Mouse (Mus musculus) brain, embryonic 18.5 days (tissue): ENCODE data around the gene Inpp5b.
"Not testable (repeated sequence)": the region's sequence is repeated elsewhere in the genome, so short reads cannot be mapped to it uniquely, and the experiment has no call there.

Experiments used
- DNase-seq: peaks from one replicate; pipeline ENCODE4 v3.0.0-alpha.2; 2012; ENCODE audit warnings: low read depth, low spot score

Inpp5b gene

DNA sequence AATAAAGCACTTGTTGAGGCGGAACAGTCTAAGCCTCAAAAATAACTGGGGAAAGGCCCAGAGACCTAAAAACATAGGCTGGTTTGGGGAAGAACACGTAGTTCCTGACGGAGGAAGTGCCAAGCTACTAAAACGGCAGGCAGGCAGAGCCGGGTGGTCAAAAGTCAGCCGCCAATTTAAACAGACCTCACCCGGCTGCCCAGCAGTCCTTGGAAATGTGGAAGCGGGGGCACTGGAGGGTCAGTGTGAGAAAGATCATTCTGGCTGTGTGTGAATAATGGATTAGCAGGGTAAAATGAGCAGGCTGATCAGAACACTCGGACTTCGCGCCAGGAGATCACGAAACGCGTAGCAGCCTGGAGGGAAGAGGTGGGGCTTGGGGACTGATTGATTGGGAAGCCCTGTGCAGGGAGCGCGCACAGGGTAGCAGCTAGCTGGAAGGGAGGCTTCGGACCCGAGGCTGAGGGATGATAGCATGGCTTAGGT, 31.6 kb upstream of the Inpp5b start:
- DNase-seq: no peak

- no peak for DNase-seq
Observed at GRCm38 (mm10) chr4:124710776-124711291, 30.8 kb upstream of the Inpp5b start.

GRCm38 (mm10) chr4:124712618-124713017, 29.0 kb upstream of the Inpp5b start:
- no peak for DNase-seq

GRCm38 (mm10) chr4:124713850-124714249, 27.8 kb upstream of the Inpp5b start:
- DNase-seq: not testable (repeated sequence)

GRCm38 (mm10) chr4:124714545-124715481, 26.8 kb upstream of the Inpp5b start, which contains the start of gene Sf3a3:
Gene Sf3a3 (plus strand): TSS chr4:124714776.
- peak; percentile 91 for DNase-seq

GRCm38 (mm10) chr4:124719101-124719500, 22.5 kb upstream of the Inpp5b start:
- DNase-seq: no peak

DNA sequence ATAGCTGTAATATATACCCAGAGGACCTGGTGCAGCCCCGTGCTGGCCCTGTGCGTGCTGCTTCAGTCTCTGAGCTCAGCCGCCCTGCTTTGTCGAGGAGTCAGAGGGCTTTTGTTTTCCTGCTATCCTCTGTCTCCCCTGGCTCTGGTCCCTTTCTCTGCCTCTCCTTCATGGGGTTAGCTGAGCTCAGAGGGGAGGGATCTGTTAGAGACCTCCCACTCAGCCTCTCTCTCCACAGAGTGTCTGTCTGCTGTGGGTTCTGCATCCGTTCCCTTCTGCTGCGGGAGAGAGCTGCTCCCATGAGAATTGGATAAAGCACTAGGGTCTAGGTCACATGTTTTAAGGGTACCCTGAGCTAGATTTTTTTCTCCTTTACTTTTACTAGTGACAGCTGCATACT, 15.5 kb upstream of the Inpp5b start:
- DNase-seq: no peak

- DNase-seq: no peak
Observed at GRCm38 (mm10) chr4:124736952-124737351, 4.7 kb upstream of the Inpp5b start.

DNA sequence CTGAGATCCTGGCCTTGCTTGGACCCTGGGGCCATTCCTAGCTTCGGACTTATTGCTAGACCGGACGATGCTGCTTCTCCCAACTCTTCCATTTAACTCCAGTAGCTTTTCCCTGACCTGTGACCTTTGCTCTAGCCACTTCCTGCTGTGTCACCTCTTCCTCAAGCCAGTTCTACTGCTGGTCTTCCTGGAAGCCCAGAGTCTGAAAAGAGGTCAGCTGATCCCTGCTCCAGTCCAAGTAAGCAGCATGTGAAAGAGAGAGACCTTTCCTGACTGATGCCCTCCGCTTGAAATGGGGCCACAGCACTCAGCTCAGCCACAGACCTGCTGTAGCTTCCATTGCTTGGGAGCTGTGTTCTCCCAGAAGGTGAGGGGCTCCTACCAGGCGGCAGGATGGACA, 4.2 kb upstream of the Inpp5b start:
- no peak for DNase-seq

DNA sequence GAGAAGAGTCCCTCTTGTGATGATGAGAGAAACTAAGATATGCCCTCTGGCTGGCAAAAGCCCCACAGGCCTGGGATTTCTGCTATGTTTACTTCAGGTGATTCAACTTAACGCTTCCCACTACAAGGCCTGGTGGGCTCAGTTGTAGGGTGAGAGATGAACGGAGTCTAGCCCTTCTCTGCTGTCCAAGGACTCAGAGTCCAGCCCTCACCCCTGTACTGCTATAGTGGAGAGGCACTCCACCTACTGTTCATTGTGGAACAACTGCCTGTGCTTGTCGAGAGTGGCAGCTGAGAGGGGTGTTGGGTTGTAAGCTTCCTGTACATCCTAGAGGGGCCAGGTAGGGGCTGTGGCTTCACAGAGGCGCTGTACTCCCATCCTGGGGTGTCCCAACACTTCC, 3.6 kb upstream of the Inpp5b start:
- DNase-seq: no peak

GRCm38 (mm10) chr4:124738783-124739182, 2.9 kb upstream of the Inpp5b start:
- no peak for DNase-seq

DNA sequence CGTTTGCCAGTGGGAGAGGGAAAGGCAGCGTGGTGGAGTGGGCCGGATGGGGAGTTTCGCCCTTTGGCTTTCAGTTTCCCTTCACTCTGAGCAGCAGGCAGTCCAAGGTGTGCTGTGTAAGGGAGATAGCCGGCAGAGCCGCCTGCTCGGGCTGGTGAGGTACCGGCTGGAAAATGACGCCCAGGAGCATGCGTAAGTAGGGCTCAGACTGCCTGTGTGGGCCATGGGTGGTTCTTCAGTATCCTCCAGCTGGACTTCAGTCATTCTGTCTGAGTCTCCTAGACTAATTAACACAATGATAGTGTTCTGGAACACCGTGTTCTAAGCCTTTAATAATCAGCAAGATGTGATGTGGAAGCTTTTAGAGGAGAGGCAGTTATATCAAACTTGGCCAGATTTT, 1.2 kb downstream of the Inpp5b start:
- DNase-seq: no peak

DNA sequence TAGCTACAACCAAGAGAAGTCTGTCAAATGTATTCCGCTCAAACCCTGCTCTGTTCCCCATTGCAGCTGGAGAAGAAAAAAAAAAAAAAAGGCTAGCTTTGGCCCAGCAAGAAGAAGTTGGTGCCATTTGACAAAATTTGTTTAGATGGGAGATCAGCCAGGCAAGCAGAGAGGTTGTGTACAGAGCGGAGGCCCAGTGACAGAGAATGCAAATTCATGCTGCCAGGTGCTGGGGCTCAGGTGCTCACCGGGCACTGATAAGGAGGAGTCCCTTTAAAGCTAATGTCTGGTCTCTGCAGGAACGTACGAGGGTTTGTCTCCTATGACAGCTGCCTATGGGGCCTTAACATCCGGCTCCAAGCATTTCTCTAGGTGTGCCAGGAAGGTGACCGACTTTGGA, 4.9 kb downstream of the Inpp5b start:
- no peak for DNase-seq

DNA sequence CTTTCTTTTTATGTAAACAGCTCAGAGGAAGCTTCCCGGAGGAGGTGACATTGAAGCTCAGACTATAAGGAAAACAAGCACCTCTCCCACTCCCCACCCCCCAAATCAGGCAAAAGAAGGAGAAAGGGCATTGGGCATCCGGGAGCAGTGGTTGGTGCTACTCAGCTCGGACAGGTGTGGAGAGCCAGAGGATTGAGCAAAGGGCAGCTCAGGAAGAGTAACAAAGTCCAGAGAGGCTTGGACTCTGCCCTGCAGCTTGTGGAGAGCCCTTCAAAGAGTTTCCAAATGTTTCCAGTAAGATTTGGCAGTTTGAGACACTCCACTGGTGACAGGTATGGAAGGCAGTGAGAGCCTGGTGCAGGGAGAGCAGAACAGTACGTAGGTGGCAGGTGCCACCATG, 6.2 kb downstream of the Inpp5b start:
- no peak for DNase-seq

- DNase-seq: peak; percentile 95
Observed at GRCm38 (mm10) chr4:124751300-124752250, 9.9 kb downstream of the Inpp5b start.

DNA sequence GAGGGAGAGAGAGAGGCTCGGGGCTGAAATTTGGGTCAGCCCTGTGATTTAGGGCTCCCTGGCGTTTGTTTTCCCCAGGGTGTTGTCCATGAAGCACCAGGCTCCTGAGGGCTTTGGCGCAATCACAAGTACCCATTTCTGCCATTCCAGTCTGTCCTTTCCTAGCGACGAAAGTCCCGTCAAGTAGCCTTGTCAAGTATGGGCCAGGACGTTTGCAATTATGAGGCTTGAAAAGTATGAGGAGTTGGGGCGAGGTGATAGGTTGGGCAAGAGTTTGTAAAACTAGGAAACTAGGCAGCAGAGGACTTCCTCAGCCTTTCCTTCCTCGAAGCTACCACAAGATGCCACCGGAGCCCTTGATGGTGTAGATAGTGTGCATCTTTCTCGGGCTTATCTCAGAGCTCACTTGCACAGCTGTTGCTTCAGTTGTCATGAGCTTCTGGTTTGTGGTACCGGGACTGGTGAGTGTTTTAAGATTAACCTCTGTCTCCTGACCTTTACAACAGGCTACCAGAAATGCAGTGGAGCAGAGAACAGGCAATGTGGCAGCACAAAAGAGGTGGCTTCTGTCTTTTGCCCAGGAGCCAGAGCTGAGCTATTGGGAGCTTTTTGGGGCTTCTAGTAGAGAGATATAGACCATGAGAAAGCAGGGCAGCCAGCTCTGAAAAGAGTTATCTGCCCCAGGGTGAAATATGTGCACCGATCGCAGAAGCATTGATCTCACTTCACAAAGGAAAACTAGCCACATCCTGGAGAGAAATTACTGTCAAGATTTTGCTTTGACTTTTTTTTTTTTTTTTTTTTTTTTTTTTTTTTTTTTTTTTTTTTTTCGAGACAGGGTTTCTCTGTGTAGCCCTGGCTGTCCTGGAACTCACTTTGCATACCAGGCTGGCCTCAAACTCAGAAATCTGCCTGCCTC, 10.9 kb downstream of the Inpp5b start:
- no peak for DNase-seq

- no peak for DNase-seq
Observed at GRCm38 (mm10) chr4:124755526-124755925, 13.9 kb downstream of the Inpp5b start.

DNA sequence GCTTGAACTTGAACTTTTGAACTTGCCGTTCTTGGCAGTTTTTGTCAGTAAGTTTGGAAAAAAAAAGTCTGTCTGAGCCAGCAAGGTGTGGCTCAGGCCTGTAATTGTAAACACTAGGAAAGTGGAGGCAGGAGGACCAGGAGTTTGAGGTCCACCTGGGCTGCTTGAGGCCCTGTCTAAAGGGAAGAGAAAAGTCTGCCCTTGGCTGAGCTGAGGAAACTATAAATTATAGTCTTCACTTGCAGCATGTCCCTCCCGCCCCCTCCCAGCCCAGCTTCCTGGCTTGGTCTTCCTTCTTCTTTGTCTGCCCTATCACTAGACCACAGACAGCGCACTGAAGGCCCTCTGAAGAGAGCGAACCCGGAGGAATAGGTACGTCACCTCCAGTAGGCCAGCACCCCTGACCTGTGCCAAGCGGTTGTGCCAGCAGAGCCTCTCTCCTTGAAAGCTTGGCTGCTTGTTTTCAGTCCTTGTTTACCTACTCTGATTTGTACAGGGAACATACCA, 17.7 kb downstream of the Inpp5b start:
- no peak for DNase-seq

DNA sequence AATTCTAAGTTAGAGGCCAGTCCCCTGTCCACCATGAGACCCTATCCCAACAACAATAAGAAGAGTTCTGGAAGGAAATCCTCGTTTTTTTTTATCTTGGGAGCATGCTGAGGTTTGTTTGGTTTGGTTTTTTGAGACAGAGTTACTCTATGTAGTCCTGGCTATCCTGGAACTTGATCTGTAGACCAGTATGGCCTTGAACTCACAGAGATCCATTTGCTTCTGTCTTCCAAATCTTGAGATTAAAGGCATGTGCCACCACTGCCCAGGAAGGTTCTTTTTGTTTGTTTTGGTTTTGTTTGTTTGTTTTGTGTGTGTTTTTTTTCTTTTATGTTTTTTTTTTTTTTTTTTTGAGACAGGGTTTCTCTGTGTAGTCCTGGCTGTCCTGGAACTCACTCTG, 19.6 kb downstream of the Inpp5b start:
- no peak for DNase-seq

DNA sequence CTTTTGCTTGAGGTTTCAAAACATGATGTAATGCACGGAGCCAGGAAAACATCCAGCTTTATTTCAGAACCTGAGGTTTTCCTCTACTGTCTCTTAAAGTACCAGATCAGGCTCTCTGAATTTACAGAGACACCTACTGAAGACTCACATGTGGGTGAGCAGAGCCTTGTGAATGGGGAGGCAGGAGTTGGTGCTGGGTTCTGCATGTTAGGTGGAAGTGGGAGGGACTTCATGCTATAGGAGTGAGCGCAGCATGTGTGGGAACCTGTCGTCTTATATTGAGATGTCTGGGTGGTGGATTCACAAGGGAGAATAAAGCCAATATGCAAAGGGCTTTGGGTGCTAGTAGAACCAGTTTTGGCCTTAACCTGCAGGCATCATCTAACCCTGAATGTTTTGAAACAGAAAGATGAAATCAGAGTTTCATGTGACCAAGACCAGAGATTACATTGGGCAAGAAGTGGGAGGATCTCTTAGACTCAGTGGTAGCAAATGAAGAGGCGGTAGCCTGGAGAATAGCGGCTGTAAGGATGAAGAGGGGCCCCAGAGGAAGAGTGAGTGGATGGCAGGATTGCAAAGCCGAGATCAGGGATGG, 21.3 kb downstream of the Inpp5b start:
- DNase-seq: no peak
